Mouse (Mus musculus): ENCODE data around the gene Psmd7. TPM values are rescaled to one million over a fixed set of nuclear protein-coding genes. Genes with fewer than 3 reads are reported as not detected.

Gene Psmd7
- polyA plus RNA-seq, 1 experiment = 35.9 TPM

DNA sequence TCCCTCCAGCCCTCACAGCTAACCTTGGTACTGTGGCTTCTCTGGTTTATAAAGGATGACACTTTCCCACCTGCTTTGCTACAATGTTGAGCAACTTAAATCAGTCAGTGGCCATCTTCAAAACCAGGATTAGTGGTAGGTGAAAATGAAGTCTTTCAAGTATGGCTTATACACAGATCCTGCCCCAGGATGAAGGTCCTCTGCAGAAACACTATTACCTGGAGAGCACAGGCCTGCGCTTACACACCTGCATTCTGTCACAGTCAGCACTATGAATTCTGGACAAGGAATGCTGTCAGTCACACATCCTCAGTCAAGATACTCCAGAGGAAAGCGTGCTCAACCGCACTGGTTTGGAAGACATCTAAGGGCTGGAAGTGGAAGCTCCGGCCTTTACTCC is 6.7 kb downstream of the Psmd7 start:
- H3K27me3 ChIP-seq (replicated peaks) = no peaks in the 10 kb centered on the region
- H3K4me3 ChIP-seq (replicated peaks) = no peak overlapping the region
- H3K4me1 ChIP-seq = peaks cover 63% of the 10 kb centered on the region
- no peaks in the 10 kb centered on the region for H3K9me3 ChIP-seq
- H3K36me3 ChIP-seq (replicated peaks; ENCODE audit: low read length) = peaks cover 89% of the 10 kb centered on the region
- TF ChIP-seq GATA1 (IDR thresholded peaks at IDR 0.05; ENCODE audit: borderline replicate concordance, low read length) (no peak), FLI1 (IDR thresholded peaks at IDR 0.05; ENCODE audit: low read length) (no peak)

DNA sequence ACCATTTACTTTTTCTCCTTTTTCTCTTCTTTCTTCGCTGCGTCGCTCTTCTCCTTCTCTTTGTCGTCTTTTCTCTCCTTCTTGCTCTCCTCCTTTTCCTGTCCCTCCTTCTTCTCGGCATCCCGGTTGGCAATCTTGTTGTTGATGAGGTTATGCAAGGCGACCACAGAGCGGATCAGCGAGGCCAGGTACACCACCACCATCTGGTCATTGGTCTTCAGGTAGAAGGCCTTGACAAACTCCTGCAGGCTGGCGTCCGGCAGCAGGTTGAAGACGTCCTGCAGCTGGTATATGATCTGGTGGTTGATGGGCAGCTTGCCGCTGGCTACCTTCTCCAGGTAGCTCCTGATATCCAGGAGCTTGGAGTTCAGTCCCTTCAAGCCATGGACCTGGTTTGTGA is 7.4 kb downstream of the Psmd7 start:
- Histone ChIP-seq H3K27me3 (replicated peaks) (no peaks in the 10 kb centered on the region), H3K9me3 (no peaks in the 10 kb centered on the region), H3K4me1 (peaks cover 61% of the 10 kb centered on the region), H3K36me3 (replicated peaks; ENCODE audit: low read length) (peaks cover 82% of the 10 kb centered on the region), H3K4me3 (replicated peaks) (no peak overlapping the region)
- TF ChIP-seq GATA1 (IDR thresholded peaks at IDR 0.05; ENCODE audit: borderline replicate concordance, low read length) (no peak), FLI1 (IDR thresholded peaks at IDR 0.05; ENCODE audit: low read length) (no peak)

- Histone ChIP-seq H3K4me3 (replicated peaks) (no peak overlapping the region), H3K9me3 (peaks cover 5% of the 10 kb centered on the region; the same call in 1 of the 2 replicates), H3K36me3 (replicated peaks; ENCODE audit: low read length) (peaks cover 70% of the 10 kb centered on the region), H3K27me3 (replicated peaks) (no peaks in the 10 kb centered on the region), H3K4me1 (peaks cover 64% of the 10 kb centered on the region)
- TF ChIP-seq FLI1 (IDR thresholded peaks at IDR 0.05; ENCODE audit: low read length) (no peak), GATA1 (IDR thresholded peaks at IDR 0.05; ENCODE audit: borderline replicate concordance, low read length) (no peak)
These were observed 9.7 kb downstream of the Psmd7 start for GRCm38 (mm10) chr8:107578541-107578940.

DNA sequence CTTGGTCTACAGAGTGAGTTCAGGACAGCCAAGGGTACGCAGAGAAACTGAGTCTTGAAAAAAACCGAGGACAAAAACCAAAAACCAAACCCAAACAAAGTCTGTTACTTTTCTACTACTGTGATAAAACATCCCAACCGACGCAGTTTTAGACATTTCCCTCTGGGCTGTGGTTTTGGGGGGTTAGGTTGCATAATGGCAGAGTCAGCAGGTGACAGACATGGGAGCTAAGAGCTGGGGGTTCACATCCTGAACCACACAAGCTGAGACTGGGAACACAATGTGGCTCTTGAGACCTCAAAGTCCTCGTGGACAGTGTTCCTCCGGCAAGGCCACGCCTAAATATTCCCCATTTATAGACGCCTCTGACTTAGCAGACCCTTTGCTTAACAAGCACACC is 10.1 kb downstream of the Psmd7 start:
- Histone ChIP-seq H3K9me3 (peaks cover 5% of the 10 kb centered on the region; the same call in 1 of the 2 replicates), H3K4me3 (replicated peaks) (no peak overlapping the region), H3K36me3 (replicated peaks; ENCODE audit: low read length) (peaks cover 66% of the 10 kb centered on the region), H3K4me1 (peaks cover 64% of the 10 kb centered on the region), H3K27me3 (replicated peaks) (no peaks in the 10 kb centered on the region)
- TF ChIP-seq GATA1 (IDR thresholded peaks at IDR 0.05; ENCODE audit: borderline replicate concordance, low read length) = no peak
- no peak for TF ChIP-seq FLI1 (IDR thresholded peaks at IDR 0.05; ENCODE audit: low read length)

DNA sequence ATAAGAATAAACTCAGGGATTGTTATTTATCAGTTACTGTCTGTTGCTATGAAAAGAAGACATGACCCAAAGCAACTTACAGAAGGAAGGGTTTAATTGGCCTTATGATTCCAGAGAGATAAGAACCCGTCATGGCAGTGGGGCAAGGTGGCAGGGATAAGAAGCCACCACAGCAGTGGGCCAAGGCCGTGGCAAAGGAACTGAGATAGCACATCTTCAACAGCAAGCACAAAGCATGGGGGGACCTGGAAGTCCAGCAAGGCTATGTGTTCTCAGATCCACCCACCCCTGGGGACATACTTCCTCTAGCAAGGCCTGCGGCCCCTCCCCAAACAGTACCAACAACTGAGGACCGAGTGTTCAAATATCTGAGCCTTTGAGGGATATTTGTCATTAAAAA is 10.6 kb downstream of the Psmd7 start:
- Histone ChIP-seq H3K9me3 (peaks cover 5% of the 10 kb centered on the region; the same call in 1 of the 2 replicates), H3K36me3 (replicated peaks; ENCODE audit: low read length) (peaks cover 61% of the 10 kb centered on the region), H3K4me3 (replicated peaks) (no peak overlapping the region), H3K4me1 (peaks cover 62% of the 10 kb centered on the region), H3K27me3 (replicated peaks) (no peaks in the 10 kb centered on the region)
- TF ChIP-seq FLI1 (IDR thresholded peaks at IDR 0.05; ENCODE audit: low read length) = no peak
- no peak for TF ChIP-seq GATA1 (IDR thresholded peaks at IDR 0.05; ENCODE audit: borderline replicate concordance, low read length)

GRCm38 (mm10) chr8:107576702-107577101 is 11.6 kb downstream of the Psmd7 start:
- peaks cover 5% of the 10 kb centered on the region; the same call in 1 of the 2 replicates for H3K9me3 ChIP-seq
- peaks cover 51% of the 10 kb centered on the region for H3K36me3 ChIP-seq (replicated peaks; ENCODE audit: low read length)
- no peaks in the 10 kb centered on the region for H3K27me3 ChIP-seq (replicated peaks)
- H3K4me3 ChIP-seq (replicated peaks) = peak overlapping the region; percentile 80
- H3K4me1 ChIP-seq = peaks cover 66% of the 10 kb centered on the region
- TF ChIP-seq FLI1 (IDR thresholded peaks at IDR 0.05; ENCODE audit: low read length) = no peak
- TF ChIP-seq GATA1 (IDR thresholded peaks at IDR 0.05; ENCODE audit: borderline replicate concordance, low read length) = no peak

GRCm38 (mm10) chr8:107574771-107575170 is 13.5 kb downstream of the Psmd7 start:
- Histone ChIP-seq H3K4me1 (peaks cover 64% of the 10 kb centered on the region), H3K36me3 (replicated peaks; ENCODE audit: low read length) (peaks cover 32% of the 10 kb centered on the region), H3K4me3 (replicated peaks) (no peak overlapping the region), H3K27me3 (replicated peaks) (no peaks in the 10 kb centered on the region), H3K9me3 (peaks cover 5% of the 10 kb centered on the region; the same call in 1 of the 2 replicates)
- TF ChIP-seq FLI1 (IDR thresholded peaks at IDR 0.05; ENCODE audit: low read length) (no peak), GATA1 (IDR thresholded peaks at IDR 0.05; ENCODE audit: borderline replicate concordance, low read length) (no peak)

DNA sequence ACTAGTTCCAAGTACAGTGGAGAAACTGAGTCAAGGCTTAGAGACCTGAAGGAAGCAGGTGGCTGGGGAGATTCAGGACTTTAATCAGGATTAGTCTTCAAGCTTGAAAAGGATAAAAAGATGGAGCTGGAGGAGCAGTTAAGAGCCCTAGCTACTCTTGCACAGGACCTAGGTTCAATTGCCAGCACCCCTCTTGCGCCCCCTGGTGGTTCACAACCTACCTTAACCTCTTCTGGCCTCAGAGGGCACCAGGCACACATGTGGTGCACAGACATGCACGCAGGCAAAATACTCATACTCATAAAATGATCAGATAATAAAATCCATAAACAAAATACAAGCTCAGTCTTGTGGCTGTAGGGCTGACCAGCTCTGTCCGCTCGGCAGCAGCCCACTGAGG is 15.8 kb downstream of the Psmd7 start:
- H3K36me3 ChIP-seq (replicated peaks; ENCODE audit: low read length) = peaks cover 9% of the 10 kb centered on the region
- peaks cover 49% of the 10 kb centered on the region for H3K4me1 ChIP-seq
- no peak for TF ChIP-seq GATA1 (IDR thresholded peaks at IDR 0.05; ENCODE audit: borderline replicate concordance, low read length)
- no peak for TF ChIP-seq FLI1 (IDR thresholded peaks at IDR 0.05; ENCODE audit: low read length)
- H3K4me3 ChIP-seq (replicated peaks) = no peak overlapping the region
- no peaks in the 10 kb centered on the region for H3K27me3 ChIP-seq (replicated peaks)
- H3K9me3 ChIP-seq = peaks cover 5% of the 10 kb centered on the region; the same call in 1 of the 2 replicates

DNA sequence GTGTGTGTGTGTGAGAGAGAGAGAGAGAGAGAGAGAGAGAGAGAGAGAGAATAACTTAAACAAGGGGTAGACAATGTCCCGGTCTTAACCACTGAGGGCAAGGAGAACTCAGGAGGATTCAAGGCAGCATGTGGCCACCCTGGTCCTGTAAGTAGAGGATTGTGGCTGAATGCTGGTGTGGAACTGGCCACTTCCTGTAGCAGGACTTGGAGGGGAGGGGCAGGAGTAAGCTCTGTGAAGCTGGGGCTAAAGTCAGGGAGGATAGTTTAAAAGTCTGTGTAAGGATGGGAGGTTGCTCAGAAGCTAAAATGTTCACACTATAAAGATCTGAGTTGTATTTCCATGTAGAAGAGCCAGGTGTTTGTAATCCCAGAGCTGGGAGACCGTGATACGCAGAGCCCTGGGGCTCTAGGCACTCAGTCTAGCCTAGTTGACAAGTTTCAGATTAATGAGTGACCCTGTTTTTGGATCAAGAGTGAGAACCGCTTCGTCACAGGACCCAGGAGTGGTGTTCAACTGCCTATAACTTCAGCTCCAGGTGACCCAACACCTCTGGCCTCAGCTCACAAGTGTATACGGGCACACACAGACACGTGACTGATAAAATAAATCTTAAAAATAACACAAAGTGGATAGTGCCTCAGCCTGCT is 16.7 kb downstream of the Psmd7 start:
- TF ChIP-seq GATA1 (IDR thresholded peaks at IDR 0.05; ENCODE audit: borderline replicate concordance, low read length) (no peak), FLI1 (IDR thresholded peaks at IDR 0.05; ENCODE audit: low read length) (no peak)
- Histone ChIP-seq H3K4me1 (peaks cover 40% of the 10 kb centered on the region), H3K36me3 (replicated peaks; ENCODE audit: low read length) (peaks cover 9% of the 10 kb centered on the region), H3K4me3 (replicated peaks) (peak overlapping the region; percentile 76), H3K27me3 (replicated peaks) (no peaks in the 10 kb centered on the region), H3K9me3 (peaks cover 5% of the 10 kb centered on the region; the same call in 1 of the 2 replicates)

GRCm38 (mm10) chr8:107571046-107571445 is 17.2 kb downstream of the Psmd7 start:
- Histone ChIP-seq H3K36me3 (replicated peaks; ENCODE audit: low read length) (peaks cover 9% of the 10 kb centered on the region), H3K27me3 (replicated peaks) (no peaks in the 10 kb centered on the region), H3K9me3 (peaks cover 5% of the 10 kb centered on the region; the same call in 1 of the 2 replicates), H3K4me3 (replicated peaks) (no peak overlapping the region), H3K4me1 (peaks cover 35% of the 10 kb centered on the region)
- no peak for TF ChIP-seq GATA1 (IDR thresholded peaks at IDR 0.05; ENCODE audit: borderline replicate concordance, low read length)
- TF ChIP-seq FLI1 (IDR thresholded peaks at IDR 0.05; ENCODE audit: low read length) = no peak

All from megakaryocyte, embryonic 14.5 days (primary cell).